Mouse (Mus musculus) lung, adult 2 months (tissue): ENCODE data around the gene Mphosph10.

Experiments
- CTCF ChIP-seq: fragments of 200-500 bp; IDR thresholded peaks from 2 replicates; pipeline ENCODE4 v1.5.1; 2011; ENCODE audit warnings: mild to moderate bottlenecking, low read length, control low read depth; ENCODE audit not compliant: insufficient read depth
- POLR2A ChIP-seq: fragments of 200-500 bp; IDR thresholded peaks from 2 replicates; pipeline ENCODE4 v1.6.1; 2011; ENCODE audit warnings: low read depth, mild to moderate bottlenecking, control low read depth, low read length, borderline replicate concordance; ENCODE audit errors: extremely low read depth

DNA sequence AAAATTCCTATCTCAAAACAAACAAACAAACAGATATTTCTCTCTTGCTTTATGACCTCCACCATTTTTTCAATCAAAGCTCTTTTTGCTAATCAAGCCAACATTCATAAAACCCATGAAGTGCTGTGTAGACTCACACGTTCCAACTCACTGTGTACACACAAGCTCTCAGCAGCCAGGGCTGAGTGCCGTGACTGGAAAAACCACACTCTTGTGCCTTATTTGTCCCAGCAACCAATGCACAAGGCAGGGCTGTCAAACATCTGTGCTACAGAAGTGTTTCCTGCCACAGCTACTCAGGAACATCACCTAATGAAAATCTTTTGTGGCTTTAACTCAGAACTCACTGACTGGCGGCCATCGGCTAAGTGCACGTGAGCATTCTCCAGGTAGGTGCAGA, 26.2 kb downstream of the Mphosph10 start:
- no peak for TF ChIP-seq CTCF
- TF ChIP-seq POLR2A = no peak
